Mouse (Mus musculus): ENCODE results near the gene Inpp4a. TPM values are rescaled to one million over a fixed set of nuclear protein-coding genes. Genes with fewer than 3 reads are reported as not detected.

Inpp4a gene
- polyA plus RNA-seq, 1 experiment from 2014 or later = 33.8 TPM

DNA sequence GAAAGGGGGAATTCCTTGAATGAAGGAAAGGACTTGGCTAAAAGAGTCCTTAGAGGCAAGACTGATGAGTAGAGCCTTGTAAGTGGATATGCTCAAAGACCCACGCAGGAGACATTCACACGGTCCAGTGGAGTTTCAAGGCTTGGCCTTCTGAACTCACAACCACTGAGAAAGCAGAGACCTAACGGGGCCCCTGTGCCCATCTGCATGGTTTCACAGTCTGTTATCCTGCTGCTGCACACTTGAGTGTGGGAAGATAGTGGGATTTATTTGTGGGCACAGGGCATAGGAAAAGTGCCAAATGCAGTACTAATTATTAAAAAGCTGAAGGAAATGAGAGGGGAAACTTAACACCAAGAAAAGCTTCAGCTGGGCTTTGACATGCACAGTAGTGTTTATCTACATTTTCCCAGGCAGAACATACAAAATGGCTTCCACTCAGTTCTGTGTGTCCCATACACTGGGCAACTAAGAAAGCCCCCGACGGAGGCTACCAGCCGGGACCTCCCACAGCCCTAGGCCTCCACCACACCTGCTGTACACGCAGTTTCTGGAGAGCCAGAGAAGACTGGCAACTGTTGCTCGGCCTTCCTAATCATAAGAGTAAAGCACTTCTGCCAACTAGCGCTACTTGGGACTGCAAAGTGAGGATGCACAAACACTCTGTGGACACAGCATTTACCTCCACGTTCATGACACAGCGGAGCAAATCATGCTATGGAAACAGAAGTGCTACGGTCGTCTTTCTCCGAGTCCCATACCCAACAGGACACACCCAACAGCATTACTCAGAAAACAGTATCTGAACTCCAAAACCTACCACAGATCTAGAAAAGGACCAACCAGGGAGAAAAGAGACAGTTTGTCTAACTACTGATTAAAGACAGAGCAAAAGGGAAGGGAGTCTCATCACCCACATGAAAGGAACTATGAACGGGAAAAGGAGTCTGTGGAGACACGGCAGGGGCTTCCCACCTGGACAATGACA lies 143.5 kb downstream of the Inpp4a start:
- Histone ChIP-seq H3K9ac (no peak overlapping the region), H3K27ac (no peak overlapping the region), H3K36me3 (peaks cover 40% of the 10 kb centered on the region), H3K27me3 (replicated peaks) (no peaks in the 10 kb centered on the region), H3K4me3 (no peak overlapping the region), H3K4me1 (no peaks in the 10 kb centered on the region), H3K9me3 (no peaks in the 10 kb centered on the region), H3K4me2 (replicated peaks) (no peak overlapping the region)
- no peak for ATAC-seq (ENCODE audit: low FRiP score, low read depth)
- WGBS = 93% methylated on average over 16 of the region's 16 CpGs

DNA sequence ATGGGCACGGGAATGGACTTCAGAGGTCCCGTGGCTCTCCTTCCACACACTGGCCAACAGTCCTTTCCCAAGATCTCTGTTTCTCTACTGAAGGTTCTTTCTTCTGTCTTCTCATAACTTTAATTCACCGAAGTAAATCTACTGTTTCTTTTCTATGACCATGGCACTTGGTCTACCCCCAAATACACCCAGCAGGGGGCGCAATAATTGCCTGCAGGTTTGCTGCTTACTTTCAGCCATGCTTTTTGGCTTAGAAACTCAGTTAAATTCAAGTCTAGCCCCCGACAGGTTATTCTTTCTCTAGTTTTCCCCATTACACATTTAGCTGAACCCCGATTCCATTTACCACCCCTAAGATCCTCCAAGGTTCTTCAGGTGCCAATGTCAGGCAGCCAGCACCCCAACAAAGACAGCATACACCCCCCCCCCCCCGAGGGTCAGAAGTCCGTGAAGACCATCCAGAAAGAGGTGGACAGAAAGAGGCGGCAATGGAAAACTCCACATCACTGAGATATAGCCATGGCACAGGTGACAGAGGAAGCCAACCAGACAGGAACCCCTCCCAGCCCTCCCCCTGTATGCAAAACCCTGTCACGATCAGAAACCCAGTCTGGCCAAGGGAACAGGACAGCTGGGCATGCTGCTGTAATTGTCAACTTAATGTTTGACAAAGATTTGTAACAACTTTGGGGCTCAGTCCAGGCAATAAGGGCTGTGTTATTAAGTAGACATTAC lies 148.9 kb downstream of the Inpp4a start:
- ATAC-seq (ENCODE audit: low FRiP score, low read depth) = no peak
- 84% methylated on average over 10 of the region's 10 CpGs for WGBS
- H3K27ac ChIP-seq = no peak overlapping the region
- peaks cover 5% of the 10 kb centered on the region for H3K36me3 ChIP-seq
- H3K27me3 ChIP-seq (replicated peaks) = no peaks in the 10 kb centered on the region
- H3K9me3 ChIP-seq = no peaks in the 10 kb centered on the region
- H3K4me3 ChIP-seq = no peak overlapping the region
- no peak overlapping the region for H3K9ac ChIP-seq
- no peaks in the 10 kb centered on the region for H3K4me1 ChIP-seq
- no peak overlapping the region for H3K4me2 ChIP-seq (replicated peaks)

GRCm38 (mm10) chr1:37451270-37451669 lies 151.6 kb downstream of the Inpp4a start:
- no peak overlapping the region for H3K4me2 ChIP-seq (replicated peaks)
- WGBS = 91% methylated on average over 8 of the region's 8 CpGs
- no peak overlapping the region for H3K9ac ChIP-seq
- no peak overlapping the region for H3K4me3 ChIP-seq
- H3K36me3 ChIP-seq = peaks cover 5% of the 10 kb centered on the region
- H3K27me3 ChIP-seq (replicated peaks) = no peaks in the 10 kb centered on the region
- ATAC-seq (ENCODE audit: low FRiP score, low read depth) = no peak
- H3K4me1 ChIP-seq = no peaks in the 10 kb centered on the region
- H3K9me3 ChIP-seq = no peaks in the 10 kb centered on the region
- no peak overlapping the region for H3K27ac ChIP-seq

DNA sequence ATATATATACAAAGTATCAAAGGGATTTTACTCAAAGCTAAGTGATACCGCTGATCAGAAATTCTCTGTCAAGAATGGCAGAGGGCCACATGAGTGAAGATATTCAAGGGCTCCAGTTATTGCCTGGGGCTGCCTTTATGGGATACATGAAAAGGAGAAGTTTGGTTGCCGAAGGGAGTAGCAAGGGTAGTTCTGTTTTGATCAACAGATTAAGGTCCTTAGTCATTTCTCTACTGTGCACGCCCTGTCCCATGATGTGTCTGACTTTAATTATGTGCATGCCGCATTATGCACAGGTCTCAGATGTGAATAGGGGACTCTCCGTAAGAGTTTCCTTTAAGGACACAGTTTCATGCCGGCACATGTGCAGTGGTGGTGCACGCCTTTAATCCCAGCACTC lies 157.9 kb downstream of the Inpp4a start:
- H3K9me3 ChIP-seq = no peaks in the 10 kb centered on the region
- H3K9ac ChIP-seq = no peak overlapping the region
- H3K27me3 ChIP-seq (replicated peaks) = no peaks in the 10 kb centered on the region
- no peak for ATAC-seq (ENCODE audit: low FRiP score, low read depth)
- H3K4me3 ChIP-seq = no peak overlapping the region
- no peak overlapping the region for H3K27ac ChIP-seq
- H3K4me2 ChIP-seq (replicated peaks) = no peak overlapping the region
- WGBS = 90% methylated on average over 7 of the region's 7 CpGs
- H3K4me1 ChIP-seq = no peaks in the 10 kb centered on the region
- H3K36me3 ChIP-seq = no peaks in the 10 kb centered on the region

Other genes with a start within 250 kb of the Inpp4a start
- gene Cnga3, start 85.4 kb upstream of the Inpp4a start, polyA plus RNA-seq (2016; fragmentation: Nextera tagmentation; extraction: Ambion mirVana) = not detected in 2 replicates
- 50.4 and 50.8 TPM in 2 replicates for gene Coa5, start 130.2 kb downstream of the Inpp4a start, polyA plus RNA-seq (2016; fragmentation: Nextera tagmentation; extraction: Ambion mirVana)
- 108 TPM in 2 replicates for gene Unc50, start 130.3 kb downstream of the Inpp4a start, polyA plus RNA-seq (2016; fragmentation: Nextera tagmentation; extraction: Ambion mirVana)
- gene Mgat4a, start 241.2 kb downstream of the Inpp4a start, polyA plus RNA-seq (2016; fragmentation: Nextera tagmentation; extraction: Ambion mirVana) = 3.8 and 4.2 TPM in 2 replicates